Mouse (Mus musculus) heart, embryonic 15.5 days (tissue): Measurements from ENCODE around the gene Casp9. TPM values are rescaled to one million over a fixed set of nuclear protein-coding genes. Genes with fewer than 3 reads are reported as not detected.
A peak's percentile ranks its signal among the peaks of the same experiment; 100 is the strongest.

ENCODE experiments used
- ATAC-seq: fragments of 200-750 bp; cut with Nextera tagmentation; replicated peaks from 2 replicates; pipeline ENCODE4 v1.8.0; 2017; ENCODE audit warnings: low read depth, moderate TSS enrichment; ENCODE audit not compliant: insufficient number of reproducible peaks, insufficient read depth, low FRiP score
- H3K27ac ChIP-seq: fragments of 300-500 bp; sonication (generic); 2 replicates; pipeline ENCODE4 v1.5.1; 2015; ENCODE audit warnings: mild to moderate bottlenecking, inconsistent platforms
- H3K27me3 ChIP-seq: fragments of 300-500 bp; sonication (generic); 2 replicates; pipeline ENCODE4 v1.6.1; 2015; ENCODE audit warnings: inconsistent platforms
- H3K36me3 ChIP-seq: fragments of 300-500 bp; sonication (generic); 2 replicates; pipeline ENCODE4 v1.6.1; 2015; ENCODE audit warnings: mild to moderate bottlenecking, inconsistent platforms
- H3K4me1 ChIP-seq: fragments of 300-500 bp; sonication (generic); replicated peaks from 2 replicates; pipeline ENCODE4 v1.6.1; 2015; ENCODE audit warnings: inconsistent platforms
- H3K4me2 ChIP-seq: fragments of 300-500 bp; sonication (generic); 2 replicates; pipeline ENCODE4 v1.6.1; 2015; ENCODE audit warnings: inconsistent platforms, mild to moderate bottlenecking, moderate library complexity
- H3K4me3 ChIP-seq: fragments of 300-500 bp; sonication (generic); 2 replicates; pipeline ENCODE4 v1.5.1; 2015; ENCODE audit warnings: mild to moderate bottlenecking, inconsistent platforms
- H3K9ac ChIP-seq: fragments of 300-500 bp; sonication (generic); 2 replicates; pipeline ENCODE4 v1.6.1; 2015; ENCODE audit warnings: mild to moderate bottlenecking, inconsistent platforms
- H3K9me3 ChIP-seq: fragments of 300-500 bp; sonication (generic); replicated peaks from 2 replicates; pipeline ENCODE4 v1.6.1; 2016; ENCODE audit warnings: inconsistent platforms
- WGBS: fragments of 180-500 bp; shearing (Covaris S2); methylation state at CpG from one replicate; pipeline ENCODE4 v1.1.7; 2015; ENCODE audit warnings: mixed read lengths; 5-methylcytosine and 5-hydroxymethylcytosine counted together
- polyA plus RNA-seq: library from polyadenylated mRNA; unstranded; fragments of >200 nt; fragmentation: Nextera tagmentation; extraction: Ambion mirVana; gene quantifications from 2 replicates; pipeline ENCODE4 v1.2.1, GENCODE M21; 2015

The Casp9 gene
- polyA plus RNA-seq, 1 experiment from 2014 or later = 14.1 TPM

DNA sequence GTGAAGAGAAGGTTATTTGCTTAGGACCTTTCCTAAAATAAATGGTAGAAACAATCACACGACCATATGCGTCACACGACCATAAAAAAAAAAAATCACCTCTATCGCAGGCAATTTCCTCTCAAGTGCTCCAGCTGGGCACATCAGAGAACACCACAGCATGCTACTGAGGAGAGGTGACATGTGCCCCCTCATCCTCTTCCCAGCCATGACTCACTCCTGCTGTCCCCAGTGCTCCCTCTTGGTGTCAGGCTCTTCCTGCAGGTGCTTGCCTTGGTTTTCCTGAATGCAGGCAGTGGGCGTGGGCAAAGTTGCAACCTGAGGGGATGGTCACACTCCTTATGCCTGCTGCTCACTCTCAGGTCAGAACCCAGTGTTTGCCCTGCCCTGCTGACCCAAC, 8.6 kb upstream of the Casp9 start:
- WGBS = 78% methylated on average over 5 of the region's 5 CpGs
- Histone ChIP-seq H3K27me3 (no peaks in the 10 kb centered on the region), H3K4me1 (peaks cover 4% of the 10 kb centered on the region), H3K4me2 (no peak overlapping the region), H3K9me3 (no peaks in the 10 kb centered on the region), H3K36me3 (peaks cover 54% of the 10 kb centered on the region), H3K27ac (no peak overlapping the region), H3K4me3 (no peak overlapping the region), H3K9ac (no peak overlapping the region)
- no peak for ATAC-seq

DNA sequence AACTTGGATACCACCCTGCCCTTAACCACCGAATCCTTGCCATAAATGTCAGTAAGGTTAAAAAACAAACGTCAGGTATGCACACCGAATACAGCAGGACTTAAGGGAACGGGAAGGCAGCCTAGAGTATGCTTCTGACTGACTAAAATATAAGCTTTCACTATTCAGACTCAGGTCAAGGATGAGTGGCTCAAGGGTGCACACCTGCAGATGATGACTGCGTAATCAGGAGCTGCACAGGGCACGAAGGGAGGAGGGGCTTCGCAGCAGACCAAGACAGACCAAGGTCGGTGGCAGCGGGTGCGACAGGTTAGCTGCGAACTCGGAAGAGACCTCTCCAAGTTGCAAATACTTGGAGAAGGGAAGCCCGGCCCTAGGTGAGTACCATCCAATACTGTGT, 7.3 kb upstream of the Casp9 start:
- Histone ChIP-seq H3K4me3 (no peak overlapping the region), H3K9ac (no peak overlapping the region), H3K9me3 (no peaks in the 10 kb centered on the region), H3K4me1 (peaks cover 10% of the 10 kb centered on the region), H3K4me2 (no peak overlapping the region), H3K27me3 (no peaks in the 10 kb centered on the region), H3K36me3 (peaks cover 41% of the 10 kb centered on the region), H3K27ac (no peak overlapping the region)
- no peak for ATAC-seq
- 84% methylated on average over 13 of the region's 13 CpGs for WGBS

- Histone ChIP-seq H3K4me1 (peaks cover 14% of the 10 kb centered on the region), H3K9me3 (no peaks in the 10 kb centered on the region), H3K27me3 (no peaks in the 10 kb centered on the region), H3K4me2 (no peak overlapping the region), H3K36me3 (peaks cover 32% of the 10 kb centered on the region), H3K27ac (no peak overlapping the region), H3K9ac (no peak overlapping the region), H3K4me3 (no peak overlapping the region)
- whole genome bisulfite sequencing = 74% methylated on average over 6 of the region's 6 CpGs
- no peak for ATAC-seq
These were observed 6.4 kb upstream of the Casp9 start for GRCm38 (mm10) chr4:141787046-141787445.

DNA sequence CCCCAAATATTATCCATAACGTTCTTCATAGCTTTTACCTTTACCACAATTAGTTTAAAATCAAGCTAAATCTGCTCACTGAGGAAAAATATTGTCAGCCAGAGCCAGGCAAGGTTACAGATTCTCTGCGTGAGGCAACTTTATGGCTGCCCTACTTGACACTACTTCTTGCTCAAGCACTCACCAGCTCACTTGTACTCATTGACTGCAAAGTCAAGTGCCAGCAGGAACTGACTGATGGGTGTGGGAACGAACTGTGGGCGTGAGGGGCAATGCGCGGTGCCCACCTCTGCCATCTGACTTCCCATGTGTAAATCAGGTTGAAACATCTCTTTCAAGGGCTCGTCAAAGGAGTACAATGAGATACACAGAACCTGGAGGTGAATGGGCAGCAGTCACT, 6.0 kb upstream of the Casp9 start:
- H3K9ac ChIP-seq = no peak overlapping the region
- no peak overlapping the region for H3K4me2 ChIP-seq
- H3K4me3 ChIP-seq = no peak overlapping the region
- H3K27ac ChIP-seq = no peak overlapping the region
- no peaks in the 10 kb centered on the region for H3K27me3 ChIP-seq
- WGBS = 87% methylated on average over 7 of the region's 7 CpGs
- peaks cover 14% of the 10 kb centered on the region for H3K4me1 ChIP-seq
- H3K9me3 ChIP-seq = no peaks in the 10 kb centered on the region
- no peak for ATAC-seq
- peaks cover 28% of the 10 kb centered on the region for H3K36me3 ChIP-seq

DNA sequence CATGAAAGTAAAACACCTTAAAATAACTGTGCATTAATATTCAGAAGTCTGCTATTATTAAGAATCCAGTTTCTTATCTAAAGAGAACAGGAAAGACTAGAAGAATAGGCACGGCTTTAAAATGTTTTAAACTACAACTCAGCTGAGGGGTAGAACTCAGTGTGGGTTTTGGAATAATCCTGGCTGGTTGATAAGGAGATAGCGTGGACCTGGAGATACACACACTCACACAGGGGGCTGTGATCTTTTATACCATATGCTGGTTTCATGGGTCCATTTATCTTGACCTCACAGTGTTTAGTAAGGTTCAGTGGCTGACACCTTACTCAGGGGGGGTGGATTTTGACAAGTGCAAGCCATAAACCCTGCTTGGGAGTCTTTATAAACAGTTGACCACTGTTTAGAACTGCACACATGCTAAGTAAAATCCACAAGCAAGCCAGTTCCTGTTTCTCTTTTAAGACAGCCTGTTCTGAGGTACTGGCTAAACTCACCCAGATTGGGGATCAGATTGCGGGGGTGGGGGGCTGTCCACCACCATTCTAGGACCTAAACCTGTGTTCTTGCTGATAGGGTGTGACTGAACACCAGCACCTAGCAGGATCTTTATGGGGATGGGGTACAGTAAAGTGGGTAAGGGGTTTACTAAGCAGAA, 3.7 kb upstream of the Casp9 start:
- H3K4me3 ChIP-seq = peak overlapping the region; percentile 80
- H3K4me2 ChIP-seq = peak overlapping the region; percentile 84
- H3K36me3 ChIP-seq = peaks cover 8% of the 10 kb centered on the region; the same call in 1 of the 2 replicates
- H3K9me3 ChIP-seq = no peaks in the 10 kb centered on the region
- ATAC-seq = no peak
- H3K27me3 ChIP-seq = no peaks in the 10 kb centered on the region
- peaks cover 17% of the 10 kb centered on the region for H3K4me1 ChIP-seq
- 33% methylated on average over 3 of the region's 3 CpGs for WGBS
- H3K9ac ChIP-seq = peak overlapping the region; percentile 90
- H3K27ac ChIP-seq = peak overlapping the region; percentile 76

GRCm38 (mm10) chr4:141790524-141790990, 2.9 kb upstream of the Casp9 start, which contains the start of gene Dnajc16:
TSS of gene Dnajc16 (minus strand) at chr4:141790931.
- under 1% methylated on average over 42 of the region's 42 CpGs for WGBS

DNA sequence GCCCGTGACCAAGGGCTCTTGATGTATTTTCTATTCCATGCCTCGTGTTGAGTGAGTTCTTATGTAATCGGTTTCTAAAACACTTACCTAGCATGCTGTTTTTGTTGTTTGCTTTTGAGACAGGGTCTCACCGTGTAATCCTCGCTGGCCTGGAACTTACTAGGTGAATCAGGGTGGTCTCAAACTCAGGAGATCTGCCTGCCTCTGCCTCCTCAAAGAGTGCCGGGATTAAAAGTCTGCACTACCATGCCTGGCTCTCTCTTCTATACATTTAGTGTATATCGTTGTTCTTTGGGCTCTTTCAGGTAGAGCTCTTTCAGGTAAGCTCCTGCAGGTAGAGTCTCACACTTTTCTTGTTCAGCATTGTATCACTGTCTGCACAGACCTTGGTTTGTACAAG, 1.9 kb upstream of the Casp9 start:
- Histone ChIP-seq H3K4me2 (no peak overlapping the region; the same call in 1 of the 2 replicates), H3K9me3 (no peaks in the 10 kb centered on the region), H3K27ac (no peak overlapping the region), H3K4me3 (no peak overlapping the region), H3K9ac (no peak overlapping the region), H3K36me3 (peaks cover 9% of the 10 kb centered on the region; the same call in 1 of the 2 replicates), H3K27me3 (no peaks in the 10 kb centered on the region), H3K4me1 (peaks cover 24% of the 10 kb centered on the region)
- 86% methylated on average over 7 of the region's 7 CpGs for WGBS
- no peak for ATAC-seq

More at GRCm38 (mm10) chr4:141790524-141790990, 2.9 kb upstream of the Casp9 start, which contains the start of gene Dnajc16:
- H3K4me1 ChIP-seq = peaks cover 24% of the 10 kb centered on the region
- peaks cover 8% of the 10 kb centered on the region; the same call in 1 of the 2 replicates for H3K36me3 ChIP-seq
- H3K4me2 ChIP-seq = peak within 1 kb of the TSS; percentile 84
- peak within 1 kb of the TSS; percentile 80 for H3K4me3 ChIP-seq
- H3K27ac ChIP-seq = peak within 1 kb of the TSS; percentile 76
- peak; percentile 86 for ATAC-seq
- H3K27me3 ChIP-seq = no peaks in the 10 kb centered on the region
- peak within 1 kb of the TSS; percentile 90 for H3K9ac ChIP-seq
- H3K9me3 ChIP-seq = no peaks in the 10 kb centered on the region

- no peak for ATAC-seq
- H3K4me3 ChIP-seq = no peak overlapping the region
- H3K4me1 ChIP-seq = peaks cover 24% of the 10 kb centered on the region
- no peaks in the 10 kb centered on the region for H3K27me3 ChIP-seq
- 83% methylated on average over 8 of the region's 8 CpGs for WGBS
- H3K36me3 ChIP-seq = peaks cover 14% of the 10 kb centered on the region; the same call in 1 of the 2 replicates
- H3K27ac ChIP-seq = no peak overlapping the region
- H3K9ac ChIP-seq = no peak overlapping the region
- no peak overlapping the region for H3K4me2 ChIP-seq
- no peaks in the 10 kb centered on the region for H3K9me3 ChIP-seq
These were observed 1.5 kb upstream of the Casp9 start for GRCm38 (mm10) chr4:141791951-141792350.

DNA sequence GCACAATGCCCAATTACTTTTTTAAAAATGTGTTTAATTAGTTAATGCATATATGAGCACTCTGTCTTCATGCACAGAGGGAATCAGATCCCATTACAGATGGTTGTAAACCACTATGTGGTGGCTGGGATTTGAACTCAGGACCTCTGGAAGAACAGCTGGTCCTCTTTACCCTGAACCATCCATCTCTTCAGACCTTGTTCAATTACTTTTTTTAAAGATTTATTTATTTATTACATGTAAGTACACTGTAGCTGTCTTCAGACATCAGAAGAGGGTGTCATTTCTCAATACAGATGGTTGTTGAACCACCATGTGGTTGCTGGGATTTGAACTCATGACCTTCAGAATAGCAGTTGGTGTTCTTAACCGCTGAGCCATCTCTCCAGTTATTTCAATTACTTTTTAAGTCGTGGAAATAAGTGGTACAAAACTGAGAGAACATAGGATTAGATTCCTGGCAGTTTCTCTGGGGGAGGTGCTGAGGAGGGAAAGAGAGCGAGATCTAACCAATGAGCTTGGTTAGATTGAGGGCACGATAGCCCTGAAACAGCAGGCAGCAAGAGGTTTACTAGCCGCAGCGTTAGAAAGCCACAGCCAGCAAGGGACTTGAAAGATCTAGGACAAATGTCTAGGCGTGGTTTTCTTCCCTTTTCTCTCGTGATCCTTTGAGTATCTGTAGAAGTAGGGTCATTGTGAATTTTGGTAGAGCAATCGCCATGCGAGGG, 694 bp upstream of the Casp9 start:
- H3K36me3 ChIP-seq = peaks cover 16% of the 10 kb centered on the region; the same call in 1 of the 2 replicates
- H3K4me2 ChIP-seq = peak overlapping the region; percentile 59
- ATAC-seq = no peak
- H3K9ac ChIP-seq = peak overlapping the region; percentile 32
- H3K9me3 ChIP-seq = no peaks in the 10 kb centered on the region
- H3K27ac ChIP-seq = peak overlapping the region; percentile 97
- peak overlapping the region; percentile 78 for H3K4me3 ChIP-seq
- H3K27me3 ChIP-seq = no peaks in the 10 kb centered on the region
- WGBS = 11% methylated on average over 10 of the region's 10 CpGs
- peaks cover 24% of the 10 kb centered on the region for H3K4me1 ChIP-seq

DNA sequence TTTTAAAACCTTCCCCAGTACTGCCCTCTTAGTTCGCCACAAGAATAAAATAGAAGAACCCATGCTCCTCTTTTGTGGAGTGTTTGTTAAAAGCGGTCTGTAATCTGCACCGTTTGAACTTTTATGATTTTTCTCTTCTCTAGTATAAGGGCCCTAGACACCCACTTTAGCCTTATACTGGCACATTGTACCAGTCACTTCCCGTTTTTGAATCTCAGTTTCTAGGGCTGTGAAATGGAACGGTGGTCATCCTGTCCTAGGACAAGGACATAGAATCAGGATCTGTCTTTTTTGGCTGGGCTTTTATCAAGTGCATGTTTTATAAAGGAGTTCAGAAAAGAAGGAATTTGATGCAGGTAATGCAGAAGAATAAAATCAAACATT, 732 bp downstream of the Casp9 start:
- Histone ChIP-seq H3K9ac (peak overlapping the region; percentile 63), H3K4me3 (peak overlapping the region; percentile 78), H3K9me3 (no peaks in the 10 kb centered on the region), H3K4me2 (peak overlapping the region; percentile 59), H3K36me3 (peaks cover 16% of the 10 kb centered on the region; the same call in 1 of the 2 replicates), H3K4me1 (peaks cover 24% of the 10 kb centered on the region), H3K27me3 (no peaks in the 10 kb centered on the region), H3K27ac (peak overlapping the region; percentile 97)
- no peak for ATAC-seq
- WGBS = 9% methylated on average over 5 of the region's 5 CpGs

GRCm38 (mm10) chr4:141796356-141796755, 2.9 kb downstream of the Casp9 start:
- Histone ChIP-seq H3K4me2 (no peak overlapping the region), H3K9me3 (no peaks in the 10 kb centered on the region), H3K27ac (no peak overlapping the region), H3K36me3 (peaks cover 16% of the 10 kb centered on the region; the same call in 1 of the 2 replicates), H3K27me3 (no peaks in the 10 kb centered on the region), H3K9ac (no peak overlapping the region), H3K4me3 (no peak overlapping the region), H3K4me1 (peaks cover 12% of the 10 kb centered on the region)
- 75% methylated on average over 7 of the region's 7 CpGs for WGBS
- ATAC-seq = no peak
